Mouse (Mus musculus) right cerebral cortex, postnatal 10 days (tissue): ENCODE measurements around the gene Fgfr2.
A peak's percentile ranks its signal among the peaks of the same experiment; 100 is the strongest.

Experiments
- DNase-seq, 2 experiments: peaks; one replicate each; pipeline ENCODE4 v3.0.0; 2021; ENCODE audit warnings: low spot score in 2 of 2

Gene Fgfr2

DNA sequence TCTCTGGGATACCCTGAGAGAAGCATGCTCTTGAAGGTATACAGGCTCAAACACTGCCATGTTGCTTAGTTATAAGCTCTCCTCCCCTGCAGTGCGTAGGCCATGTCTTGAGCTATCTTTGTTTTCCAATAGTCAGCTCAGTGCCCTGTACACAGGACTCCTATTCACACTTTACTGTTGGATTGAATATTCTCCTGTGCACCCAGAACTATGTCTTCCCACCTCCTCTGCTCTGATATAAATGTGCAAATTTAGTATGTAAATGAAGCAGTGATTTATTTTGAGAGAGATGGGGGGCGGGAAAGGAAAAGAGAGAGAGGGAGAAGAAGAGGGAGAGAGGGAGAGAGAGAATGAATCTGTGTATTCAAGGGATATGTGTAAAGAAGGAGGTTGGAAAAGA, 1267.5 kb downstream of the Fgfr2 start:
- no peak for DNase-seq

DNA sequence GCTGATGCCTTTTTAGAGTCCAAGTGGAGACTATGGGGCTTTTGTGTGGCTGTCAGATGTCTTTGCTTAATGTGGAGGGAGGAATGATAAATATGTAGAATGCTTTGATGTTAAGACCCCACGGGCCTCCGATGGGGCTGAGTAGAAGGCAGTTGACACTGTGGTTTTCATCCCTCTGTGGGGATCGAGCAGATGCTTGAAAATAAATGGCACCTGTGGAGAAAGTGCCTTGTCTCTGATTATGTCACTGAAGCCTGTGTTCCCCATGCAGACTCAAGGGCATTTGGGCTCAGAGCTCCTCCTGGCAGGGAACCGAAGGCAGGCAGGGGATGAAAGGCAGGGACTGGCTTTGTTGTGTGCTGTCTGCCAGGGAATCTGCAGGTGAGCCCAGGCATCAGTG, 1272.6 kb downstream of the Fgfr2 start:
- no peak for DNase-seq

DNA sequence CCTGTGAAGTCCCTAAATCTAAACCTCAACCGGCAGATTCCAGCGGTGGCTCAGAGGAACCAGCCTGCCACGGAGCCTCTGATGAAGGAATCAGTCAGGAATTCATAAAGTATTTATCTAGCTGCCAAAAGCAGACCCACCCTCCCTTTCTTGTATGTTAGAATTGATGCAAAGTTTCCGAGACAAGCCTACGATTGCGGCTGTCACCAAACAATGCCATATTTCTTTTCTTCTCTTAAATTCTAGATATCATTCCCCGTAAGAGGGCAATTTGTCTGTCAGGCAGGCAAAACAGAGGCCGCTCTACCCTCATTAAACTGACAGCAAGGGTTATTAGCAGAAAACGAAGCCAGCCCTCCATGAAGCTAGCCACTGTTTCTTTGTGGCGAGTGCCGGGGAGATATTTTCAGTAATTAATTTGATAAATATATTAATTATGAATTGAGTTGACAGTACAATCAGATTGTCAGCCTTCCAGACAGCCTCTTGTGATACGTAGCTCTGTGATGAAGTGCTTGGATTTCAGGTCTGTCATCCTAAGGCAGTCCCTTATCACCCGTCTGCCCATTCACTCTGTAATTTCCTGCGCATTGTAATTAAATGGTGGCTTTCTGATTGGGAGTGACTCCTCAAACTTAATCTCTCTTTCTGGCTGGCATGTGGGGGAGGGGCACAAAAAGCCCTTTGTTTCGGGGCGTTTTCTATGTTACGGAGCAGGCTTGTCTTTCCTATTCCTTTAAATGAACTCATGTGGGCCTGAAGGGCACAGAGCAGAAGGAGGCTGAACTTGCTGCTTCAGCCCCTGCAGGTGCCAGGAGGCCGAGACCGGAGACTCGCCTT, 1276.9 kb downstream of the Fgfr2 start:
- no peak for DNase-seq

DNA sequence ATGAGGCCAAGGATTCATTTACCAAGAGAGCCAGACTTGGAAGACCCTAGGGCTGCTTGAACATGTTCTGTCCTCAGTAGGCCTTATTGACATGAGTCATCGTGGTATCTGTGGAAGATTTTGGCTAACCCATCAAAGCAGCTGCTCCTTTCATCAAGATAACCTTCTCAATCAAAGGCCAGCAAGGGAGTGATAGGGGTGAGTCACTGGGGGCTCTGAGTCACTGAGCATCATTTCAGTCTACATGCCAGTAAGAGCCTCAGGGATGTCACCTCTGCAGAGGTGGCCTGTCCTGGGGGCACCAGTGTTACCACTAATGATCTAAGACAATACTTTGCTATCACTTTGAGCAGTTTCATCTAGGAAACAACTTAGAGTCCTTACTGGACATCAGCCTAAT, 1292.9 kb downstream of the Fgfr2 start:
- DNase-seq: no peak

DNA sequence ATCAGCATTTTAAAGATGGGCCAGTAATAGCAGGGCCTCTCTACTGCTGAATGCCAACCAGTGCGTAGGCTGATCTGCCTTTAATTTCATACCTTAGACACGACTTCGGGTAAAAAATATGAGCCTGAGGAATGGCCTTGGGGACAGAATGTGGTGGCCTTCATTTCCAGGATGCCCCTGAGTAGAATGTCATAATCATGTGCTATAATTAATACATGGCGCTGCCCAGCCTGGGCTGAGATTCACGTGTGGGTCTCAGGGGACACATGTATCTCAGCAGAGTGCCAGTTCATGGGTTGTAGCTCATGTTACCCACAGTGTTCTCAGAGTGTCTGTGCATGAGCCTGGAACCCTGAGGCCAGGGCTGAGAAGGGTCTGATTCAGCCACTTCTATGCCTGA, 1296.3 kb downstream of the Fgfr2 start:
- DNase-seq: no peak

DNA sequence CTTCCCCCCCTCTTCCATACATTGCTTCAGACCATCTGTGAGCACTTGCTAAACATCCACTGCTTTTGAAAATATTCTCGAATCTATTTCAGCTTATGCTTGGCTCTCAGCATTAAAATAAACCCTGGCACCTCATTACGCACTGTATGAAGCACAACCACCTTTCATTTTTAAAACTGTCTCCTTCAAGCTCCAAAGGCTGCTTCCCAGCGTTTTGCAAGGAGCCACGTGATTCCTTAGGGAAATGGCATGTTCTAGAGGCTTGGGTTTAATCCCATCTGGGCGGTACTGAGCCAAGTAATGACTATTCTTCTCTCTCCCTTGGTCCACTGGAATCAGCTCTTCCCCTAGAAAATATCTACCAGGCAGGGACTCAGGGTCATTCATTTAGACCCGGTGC, 1305.2 kb downstream of the Fgfr2 start:
- peak; percentile 67 to 82 for DNase-seq

DNA sequence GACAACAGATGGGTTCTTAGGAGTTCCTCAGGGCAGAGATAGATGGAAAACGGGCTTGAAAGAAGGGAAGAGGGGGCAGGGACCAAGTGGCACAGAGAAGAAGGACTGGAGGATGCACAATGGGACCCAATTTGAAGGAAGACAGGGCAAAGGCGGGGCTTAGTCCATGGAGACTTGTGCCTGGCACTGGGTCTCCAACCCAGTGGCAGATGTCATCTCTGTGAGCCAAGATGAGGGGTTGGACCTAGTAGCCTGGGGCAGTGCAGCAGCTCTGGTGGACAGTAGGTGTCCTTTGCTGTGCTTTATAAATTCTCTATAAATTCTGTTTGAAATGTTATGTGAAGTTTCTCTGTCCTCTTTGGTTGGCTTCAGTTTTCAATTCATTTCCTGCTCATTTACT, 1306.5 kb downstream of the Fgfr2 start:
- DNase-seq: no peak

DNA sequence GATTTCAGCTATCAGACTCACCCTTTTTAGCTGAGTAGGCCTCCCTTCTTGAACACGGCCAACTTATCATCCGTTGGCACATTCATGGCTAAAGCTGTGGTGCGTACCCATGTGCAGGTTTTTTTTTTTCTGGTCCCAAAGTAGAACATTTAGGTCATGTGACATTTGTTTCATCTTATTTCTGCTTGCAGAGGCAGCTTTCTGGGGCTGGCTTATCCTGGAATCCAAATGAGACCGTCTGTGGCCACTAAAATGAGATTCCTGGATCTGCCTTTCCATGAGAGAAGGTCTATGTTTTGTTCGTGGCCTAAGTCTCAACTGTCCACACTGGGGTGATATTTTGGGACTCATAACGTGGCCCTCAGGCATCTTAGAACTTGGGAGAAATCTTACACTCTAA, 1311.0 kb downstream of the Fgfr2 start:
- peak in 1 of 2 experiments; percentile 38 for DNase-seq

DNA sequence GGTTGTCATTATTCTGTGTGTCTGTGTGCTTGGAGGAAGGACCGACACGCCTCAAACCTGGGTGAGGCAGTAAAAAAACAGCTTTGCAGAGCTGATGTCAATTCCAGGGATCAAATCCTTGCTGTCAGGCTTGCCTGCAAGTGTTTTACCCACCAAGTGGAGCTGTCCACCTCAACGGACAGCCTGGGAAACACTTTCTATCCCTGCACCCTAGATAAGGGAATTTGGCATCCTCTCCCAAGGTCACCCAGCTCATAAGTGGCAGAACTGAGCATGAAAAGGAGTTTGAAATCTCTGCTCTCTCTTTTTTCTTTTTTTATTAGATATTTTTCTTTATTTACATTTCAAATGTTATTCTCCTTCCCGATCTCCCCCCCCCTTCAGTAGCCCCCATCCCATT, 1312.2 kb downstream of the Fgfr2 start:
- DNase-seq: no peak

DNA sequence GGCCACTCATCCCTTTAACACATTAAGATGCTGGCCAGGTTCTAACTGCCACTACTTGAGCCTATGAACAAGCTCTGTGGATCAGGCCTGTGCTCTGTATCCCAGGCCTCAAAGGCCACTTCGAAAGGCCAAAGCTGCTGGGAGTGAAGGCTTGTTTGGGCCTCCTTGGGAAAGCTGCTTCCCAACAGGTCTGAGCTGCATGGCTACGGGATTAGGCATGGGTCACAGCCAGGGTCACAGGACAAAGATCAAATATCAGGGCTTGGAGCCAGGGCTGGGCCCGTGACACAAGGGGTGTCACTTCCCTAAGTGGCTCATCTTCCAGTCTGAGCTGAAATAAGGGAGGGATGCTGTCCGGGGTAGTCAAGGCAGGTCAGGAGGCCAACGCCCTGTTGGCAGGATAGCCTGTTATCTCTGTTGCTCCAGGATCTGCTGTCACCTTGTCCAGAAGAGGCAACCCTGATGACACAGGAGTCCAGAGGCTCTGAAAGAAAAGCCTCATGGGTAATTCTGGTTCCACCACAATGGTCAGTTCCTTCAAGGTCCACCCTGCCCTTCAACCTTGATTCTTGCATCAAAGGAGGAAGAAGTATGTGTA, 1313.5 kb downstream of the Fgfr2 start:
- DNase-seq: no peak

DNA sequence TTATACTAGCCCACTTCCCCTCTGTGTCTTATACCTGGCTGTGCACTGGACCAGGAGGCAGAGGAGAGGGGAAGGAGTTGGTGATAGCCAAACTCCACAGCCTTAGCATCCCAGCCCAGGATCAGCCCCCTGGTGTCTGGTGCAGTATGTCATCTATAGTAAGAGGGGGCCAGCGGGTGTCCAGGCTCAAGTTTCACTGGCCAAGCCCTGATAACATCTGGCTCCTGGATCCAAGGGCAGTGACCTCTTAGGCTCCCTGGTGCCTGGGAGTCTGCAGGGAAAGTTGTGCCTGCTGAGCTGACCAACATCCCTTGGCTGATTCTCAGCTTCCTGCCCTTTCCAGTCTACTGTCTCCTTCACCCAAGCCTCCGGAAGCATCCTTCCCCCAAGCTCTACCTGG, 1315.9 kb downstream of the Fgfr2 start:
- DNase-seq: no peak

DNA sequence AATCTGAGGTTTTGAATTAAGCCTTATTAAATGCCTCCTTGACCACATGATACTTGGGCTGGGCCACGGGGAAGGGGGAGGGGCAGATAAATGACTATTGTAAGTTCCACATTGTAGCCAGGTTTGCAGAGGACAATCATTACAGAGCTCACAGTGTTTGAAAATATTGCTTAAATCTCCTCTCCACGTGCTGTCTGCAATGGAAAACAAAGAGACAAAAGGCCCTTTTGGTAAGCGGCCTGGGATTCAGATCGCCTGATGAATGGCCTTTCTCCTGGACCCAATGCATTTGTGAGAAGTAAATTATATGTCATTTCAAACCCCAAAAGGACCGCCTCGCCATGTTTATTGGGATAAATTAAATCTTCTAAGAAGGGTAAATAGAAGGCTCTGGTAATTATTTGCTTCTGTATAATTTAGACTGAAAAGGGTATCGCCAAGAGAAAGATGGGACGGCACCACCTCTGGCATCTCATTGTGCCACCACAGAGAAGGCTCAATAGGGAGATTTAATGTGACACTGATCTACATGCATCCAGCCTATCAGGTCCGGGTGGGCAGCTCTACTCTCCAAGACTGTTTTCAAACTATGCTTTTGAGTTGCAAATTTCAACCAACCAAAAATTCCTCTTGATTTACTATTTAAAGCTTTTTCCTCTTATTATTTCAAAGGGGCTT, 1317.5 kb downstream of the Fgfr2 start:
- no peak for DNase-seq

DNA sequence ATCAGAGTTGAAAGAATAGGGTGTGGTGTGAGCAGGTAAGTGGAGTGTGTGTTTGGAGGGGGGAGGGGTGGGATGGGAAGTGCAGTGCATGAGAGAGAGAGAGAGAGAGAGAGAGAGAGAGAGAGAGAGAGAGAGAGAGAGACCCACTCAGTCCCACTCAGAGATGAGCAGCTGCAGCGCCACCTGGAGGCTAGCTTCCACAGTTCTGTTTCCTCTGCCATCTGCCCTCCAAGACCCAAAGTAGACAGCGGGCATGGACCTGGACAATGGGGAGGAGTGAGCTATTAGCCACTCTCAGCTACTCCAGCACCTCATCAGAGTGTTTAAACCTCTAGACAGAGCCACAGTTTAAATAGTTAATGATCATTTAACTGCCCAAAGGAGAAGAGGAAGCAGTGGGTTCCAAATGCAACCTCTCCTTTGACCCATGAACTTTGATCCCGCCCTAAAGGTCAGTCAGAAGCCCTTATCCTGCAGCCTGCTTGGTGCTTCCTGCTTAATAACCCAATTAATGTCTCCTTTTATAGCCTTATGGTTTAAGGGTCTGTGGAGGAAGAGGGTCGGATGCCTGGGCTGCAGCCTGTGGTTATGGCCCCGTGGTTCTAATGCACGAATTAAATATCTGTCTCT, 1322.6 kb downstream of the Fgfr2 start:
- DNase-seq: no peak

DNA sequence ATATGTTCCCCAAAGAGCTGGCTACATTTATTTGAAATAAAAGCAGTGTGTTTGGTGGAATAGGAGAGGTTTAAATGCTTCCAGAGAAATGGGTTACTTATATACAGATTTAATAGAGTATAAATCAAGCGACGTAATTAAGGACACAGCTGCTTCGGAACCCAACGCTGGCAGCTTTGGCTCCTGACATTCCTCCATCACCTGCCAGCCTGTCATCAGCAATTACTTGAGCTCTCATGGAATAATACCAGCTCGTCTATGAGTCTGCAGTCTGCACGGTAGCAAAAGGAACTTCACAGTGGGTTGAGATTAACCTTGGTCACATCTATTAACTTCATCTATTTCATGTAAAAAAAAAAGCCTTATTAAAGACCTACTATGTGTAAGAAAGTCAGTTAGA, 1326.0 kb downstream of the Fgfr2 start:
- no peak for DNase-seq

DNA sequence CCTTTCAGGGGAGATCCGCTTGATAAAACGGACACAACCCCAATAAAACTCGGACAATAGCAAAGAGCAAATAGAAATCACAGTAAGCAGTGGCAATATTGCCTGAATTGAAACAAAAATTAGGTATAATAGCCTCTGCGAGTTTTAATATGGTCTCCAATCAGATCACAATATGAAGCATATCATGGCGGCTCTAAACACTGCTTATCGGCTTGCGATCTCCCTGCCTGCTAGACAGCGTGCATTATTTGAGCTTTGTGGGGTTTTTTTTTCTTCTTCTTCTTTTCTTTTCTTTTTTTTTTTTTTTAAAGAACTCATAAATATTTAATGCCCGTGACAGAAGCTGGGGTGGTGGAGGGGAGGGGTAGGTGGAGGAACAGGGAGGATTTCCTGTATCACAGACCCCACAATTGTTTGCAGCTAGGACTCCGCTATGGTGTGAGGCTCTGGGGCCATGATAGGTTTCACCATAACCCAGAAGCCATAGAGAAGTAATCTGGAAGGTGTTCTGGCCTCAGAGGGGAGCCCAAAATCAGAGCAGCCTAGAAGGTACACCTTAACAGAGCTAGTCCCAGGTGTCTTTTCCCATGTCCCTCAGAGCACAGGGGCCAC, 1334.4 kb downstream of the Fgfr2 start:
- no peak for DNase-seq

DNA sequence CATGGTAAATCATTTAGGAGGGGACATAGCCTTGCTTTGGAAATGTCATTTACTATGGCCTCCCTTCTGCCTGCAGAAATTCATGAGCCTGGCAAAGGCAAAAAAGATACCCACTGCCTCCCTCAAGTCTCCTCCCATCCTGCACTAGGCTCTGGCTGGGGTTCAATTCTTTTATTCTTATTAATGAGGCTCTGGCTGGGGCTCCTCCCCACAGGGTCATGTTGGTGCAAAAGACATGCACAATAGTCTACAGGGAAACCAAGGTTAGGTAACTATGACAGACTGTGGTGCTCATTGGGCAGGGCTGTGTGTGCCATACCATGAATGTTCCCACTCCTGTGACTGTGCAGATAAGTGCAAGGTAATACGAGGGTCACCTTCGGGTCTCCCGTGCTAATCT, 1337.4 kb downstream of the Fgfr2 start:
- DNase-seq: no peak

DNA sequence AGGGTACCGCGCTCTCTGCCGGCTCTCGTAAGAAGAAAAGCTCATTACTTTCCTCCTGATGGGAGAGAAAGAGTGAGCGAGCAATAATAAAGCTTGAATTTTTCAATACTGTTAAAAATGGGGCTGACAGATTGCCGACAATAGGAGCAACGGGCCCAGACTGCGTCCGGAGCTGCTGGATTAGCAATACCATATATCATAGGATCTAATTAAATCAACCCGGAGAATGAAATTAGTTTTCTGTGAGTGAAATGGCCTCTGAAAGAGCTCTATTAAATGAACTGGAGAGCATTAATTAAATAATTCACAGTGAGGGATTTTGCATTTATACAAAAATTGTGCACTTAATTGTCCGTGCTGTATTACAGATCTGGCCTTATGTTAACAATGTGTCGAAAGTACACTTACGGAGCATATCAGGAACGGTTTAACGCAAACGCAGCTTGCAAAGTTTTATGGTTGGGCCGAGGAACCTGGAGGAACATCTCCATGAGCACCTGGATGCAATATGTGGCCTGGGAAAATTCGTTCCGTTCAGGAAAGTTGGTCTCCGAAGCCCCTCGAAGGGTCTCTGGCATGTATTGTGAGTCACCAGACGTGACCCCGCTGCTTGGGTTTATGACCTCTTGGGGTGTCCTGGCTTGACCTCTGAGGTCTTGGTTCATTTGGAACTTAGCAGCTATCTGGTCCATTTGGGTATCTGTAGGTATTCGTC, 1344.7 kb downstream of the Fgfr2 start:
- no peak for DNase-seq

DNA sequence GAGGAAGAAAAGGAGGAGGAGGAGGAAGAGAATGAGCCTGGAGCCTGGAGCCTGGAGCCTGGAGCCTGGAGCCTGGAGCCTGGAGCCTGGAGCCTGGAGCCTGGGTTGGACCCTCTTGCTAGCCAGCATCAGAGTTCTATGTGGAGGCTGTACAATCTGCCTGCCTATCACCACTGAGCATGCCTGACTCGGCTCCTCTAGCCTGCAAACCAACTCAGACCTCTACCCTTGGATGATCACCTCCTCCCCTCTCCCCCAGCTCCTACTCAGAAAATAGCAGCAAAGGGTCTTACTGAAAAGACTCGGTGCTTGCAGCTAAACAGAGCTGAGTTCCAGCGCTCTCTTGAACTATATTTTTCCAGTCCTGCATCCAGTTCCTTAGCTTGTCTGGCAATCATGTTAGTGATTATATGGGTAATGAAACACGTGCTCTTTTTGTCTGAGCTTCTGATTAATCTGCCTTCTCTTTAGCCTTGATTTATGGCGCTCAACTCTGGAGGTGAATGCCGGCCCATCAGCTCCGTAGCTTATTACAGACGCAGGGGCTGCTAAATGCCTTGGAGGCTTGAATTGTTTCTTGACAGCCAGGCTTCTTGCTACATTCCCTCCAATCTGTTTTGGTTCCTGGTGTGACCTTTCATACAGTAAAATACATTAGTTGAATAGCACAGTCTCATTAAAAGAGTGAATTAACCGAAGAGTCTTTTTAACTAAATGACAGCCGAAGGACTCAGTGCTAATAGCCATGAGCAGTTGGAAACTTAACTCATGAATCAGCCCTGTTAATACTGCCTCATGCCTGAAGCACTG, 1345.5 kb downstream of the Fgfr2 start:
- no peak for DNase-seq

DNA sequence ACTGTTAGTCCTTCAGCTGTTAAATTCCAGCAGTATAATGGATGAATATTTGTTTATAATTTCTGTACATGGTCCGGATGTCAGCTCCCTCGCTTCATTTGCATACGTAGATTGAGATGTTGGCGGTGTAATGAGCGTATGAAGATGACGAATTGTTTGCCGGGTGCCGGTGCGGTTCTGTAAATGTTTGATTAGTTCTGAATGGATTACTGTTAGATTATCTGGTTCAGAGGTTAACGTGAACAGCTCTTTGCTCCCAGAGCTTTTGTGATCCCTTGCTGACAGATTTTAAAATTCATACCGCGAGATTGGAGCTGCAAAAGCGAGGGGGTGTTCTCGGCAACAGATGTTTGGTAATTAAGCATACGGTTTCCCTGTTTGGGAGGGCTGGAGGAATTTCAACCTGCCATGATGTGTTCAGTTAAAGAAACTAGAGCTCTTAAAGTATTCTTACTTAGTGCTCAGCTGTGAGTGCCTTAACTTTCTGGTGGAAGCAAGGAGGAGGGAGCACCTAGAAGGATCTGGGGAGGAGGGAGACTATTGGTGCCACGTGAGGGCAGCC, 1346.9 kb downstream of the Fgfr2 start:
- DNase-seq: peak in 1 of 2 experiments; percentile 41

DNA sequence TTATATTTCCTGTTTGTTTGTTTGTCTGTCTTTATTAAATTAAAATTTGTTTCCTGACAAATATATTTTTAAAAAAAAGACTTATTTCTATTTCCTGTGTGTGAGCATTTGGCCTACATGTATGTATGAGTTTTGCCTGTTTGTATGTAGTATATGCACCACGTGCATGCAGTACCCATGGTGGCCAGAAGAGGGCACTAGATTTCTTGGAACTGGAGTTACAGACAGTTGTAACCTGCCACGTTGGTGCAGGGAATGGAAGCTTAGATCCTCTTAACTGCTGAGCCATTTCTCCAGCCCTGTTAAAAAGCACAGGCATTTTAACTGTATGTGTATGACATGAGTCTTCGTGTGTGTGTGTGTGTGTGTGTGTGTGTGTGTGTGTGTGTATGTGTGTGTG, 1365.2 kb downstream of the Fgfr2 start:
- DNase-seq: no peak
